Mouse (Mus musculus): Measurements from ENCODE around the gene Rps6ka1.

- TF ChIP-seq CTCF (IDR thresholded peaks at IDR 0.05; ENCODE audit: low read depth) (no peak), EP300 (IDR thresholded peaks at IDR 0.05; ENCODE audit: low read depth) (no peak)
These were observed 15.8 kb upstream of the Rps6ka1 start for GRCm38 (mm10) chr4:133903372-133903771.

All from heart, postnatal 0 days (tissue).